Mouse (Mus musculus) midbrain, embryonic 10.5 days (tissue): ENCODE measurements around the gene Padi3. TPM values are rescaled to one million over a fixed set of nuclear protein-coding genes. Genes with fewer than 3 reads are reported as not detected.
A peak's percentile ranks its signal among the peaks of the same experiment; 100 is the strongest.

Experiments used
- DNase-seq: peaks from one replicate; pipeline ENCODE4 v3.0.0-alpha.2; 2017; ENCODE audit warnings: low spot score
- H3K27ac ChIP-seq: fragments of 300-500 bp; sonication (generic); replicated peaks from 2 replicates; pipeline ENCODE4 v1.5.1; 2016; ENCODE audit warnings: mild to moderate bottlenecking
- H3K27me3 ChIP-seq: fragments of 300-500 bp; sonication (generic); 2 replicates; pipeline ENCODE4 v1.6.1; 2016; ENCODE audit warnings: low read depth, mild to moderate bottlenecking; ENCODE audit not compliant: poor library complexity, severe bottlenecking
- H3K36me3 ChIP-seq: fragments of 300-500 bp; sonication (generic); 2 replicates; pipeline ENCODE4 v1.6.1; 2016; ENCODE audit warnings: mild to moderate bottlenecking, moderate library complexity
- H3K4me1 ChIP-seq: fragments of 300-500 bp; sonication (generic); 2 replicates; pipeline ENCODE4 v1.6.1; 2016
- H3K4me3 ChIP-seq: fragments of 300-500 bp; sonication (generic); 2 replicates; pipeline ENCODE4 v1.5.1; 2016; ENCODE audit warnings: mild to moderate bottlenecking, moderate library complexity
- H3K9me3 ChIP-seq: fragments of 300-500 bp; sonication (generic); replicated peaks from 2 replicates; pipeline ENCODE4 v1.6.1; 2016; ENCODE audit warnings: mild to moderate bottlenecking
- WGBS: fragments of 180-500 bp; shearing (Covaris S2); methylation state at CpG from one replicate; pipeline ENCODE4 v1.1.7; 2016; 5-methylcytosine and 5-hydroxymethylcytosine counted together
- polyA plus RNA-seq: library from polyadenylated mRNA; unstranded; fragments of >200 nt; fragmentation: Nextera tagmentation; extraction: Ambion mirVana; gene quantifications from 2 replicates; pipeline ENCODE4 v1.2.1, GENCODE M21; 2016

The Padi3 gene
- polyA plus RNA-seq, 1 experiment from 2014 or later = 0.15 TPM

GRCm38 (mm10) chr4:140774025-140774800 lies 36.2 kb downstream of the Padi3 start, which contains the start of gene Padi4:
Padi4 (minus strand) TSS chr4:140774236.
- H3K27ac ChIP-seq = 0 out of 2 replicates have a peak within 1 kb of the TSS, but pooled peaks have one; percentile 42
- no peaks in the 10 kb centered on the region for H3K9me3 ChIP-seq
- H3K4me1 ChIP-seq = peaks cover 16% of the 10 kb centered on the region
- H3K36me3 ChIP-seq = no peaks in the 10 kb centered on the region
- H3K27me3 ChIP-seq = no peaks in the 10 kb centered on the region
- no peak within 1 kb of the TSS for H3K4me3 ChIP-seq
- 87% methylated on average over 21 of the region's 21 CpGs for WGBS
- DNase-seq = no peak

DNA sequence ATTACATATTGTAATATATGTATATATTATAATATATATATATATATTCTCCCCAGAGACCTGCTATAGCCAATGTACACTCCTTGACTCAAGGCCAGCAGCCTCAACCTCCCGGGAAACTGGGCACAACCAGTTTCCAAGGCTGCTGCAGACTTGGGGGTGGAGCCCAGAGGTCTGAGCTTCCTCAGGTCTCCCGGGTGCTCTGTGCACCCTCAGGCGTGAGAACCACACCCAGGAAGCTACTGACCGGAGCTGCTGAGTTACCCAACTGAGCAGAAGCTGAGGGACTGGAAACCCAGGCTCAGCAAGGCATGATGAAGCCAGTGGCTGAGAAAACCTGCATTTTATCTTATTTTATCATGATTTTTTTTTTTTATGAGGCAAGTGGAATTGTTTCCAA lies 39.4 kb downstream of the Padi3 start:
- no peak for DNase-seq
- no peaks in the 10 kb centered on the region for H3K27me3 ChIP-seq
- no peak overlapping the region for H3K27ac ChIP-seq
- H3K36me3 ChIP-seq = no peaks in the 10 kb centered on the region
- WGBS = 61% methylated on average over 4 of the region's 4 CpGs
- H3K9me3 ChIP-seq = no peaks in the 10 kb centered on the region
- H3K4me1 ChIP-seq = peaks cover 16% of the 10 kb centered on the region
- H3K4me3 ChIP-seq = no peak overlapping the region

- H3K9me3 ChIP-seq = no peaks in the 10 kb centered on the region
- peak overlapping the region; percentile 38 for H3K4me3 ChIP-seq
- peak overlapping the region; percentile 28; the same call in 1 of the 2 replicates for H3K27ac ChIP-seq
- H3K4me1 ChIP-seq = peaks cover 16% of the 10 kb centered on the region
- H3K27me3 ChIP-seq = no peaks in the 10 kb centered on the region
- no peaks in the 10 kb centered on the region for H3K36me3 ChIP-seq
- 17% methylated on average over 13 of the region's 13 CpGs for WGBS
- DNase-seq = peak; percentile 26
These were observed 40.0 kb downstream of the Padi3 start for GRCm38 (mm10) chr4:140770433-140770832.

GRCm38 (mm10) chr4:140768973-140769372 lies 41.5 kb downstream of the Padi3 start:
- DNase-seq = no peak
- no peaks in the 10 kb centered on the region for H3K27me3 ChIP-seq
- peaks cover 16% of the 10 kb centered on the region for H3K4me1 ChIP-seq
- H3K36me3 ChIP-seq = no peaks in the 10 kb centered on the region
- 82% methylated on average over 5 of the region's 5 CpGs for WGBS
- no peaks in the 10 kb centered on the region for H3K9me3 ChIP-seq
- no peak overlapping the region for H3K27ac ChIP-seq
- H3K4me3 ChIP-seq = no peak overlapping the region

- DNase-seq = no peak
- 91% methylated on average over 3 of the region's 3 CpGs for WGBS
- Histone ChIP-seq H3K4me3 (no peak overlapping the region), H3K27me3 (no peaks in the 10 kb centered on the region; the same call in 1 of the 2 replicates), H3K27ac (no peak overlapping the region), H3K4me1 (peaks cover 10% of the 10 kb centered on the region), H3K36me3 (no peaks in the 10 kb centered on the region), H3K9me3 (no peaks in the 10 kb centered on the region)
These were observed 44.5 kb downstream of the Padi3 start for GRCm38 (mm10) chr4:140765936-140766335.

DNA sequence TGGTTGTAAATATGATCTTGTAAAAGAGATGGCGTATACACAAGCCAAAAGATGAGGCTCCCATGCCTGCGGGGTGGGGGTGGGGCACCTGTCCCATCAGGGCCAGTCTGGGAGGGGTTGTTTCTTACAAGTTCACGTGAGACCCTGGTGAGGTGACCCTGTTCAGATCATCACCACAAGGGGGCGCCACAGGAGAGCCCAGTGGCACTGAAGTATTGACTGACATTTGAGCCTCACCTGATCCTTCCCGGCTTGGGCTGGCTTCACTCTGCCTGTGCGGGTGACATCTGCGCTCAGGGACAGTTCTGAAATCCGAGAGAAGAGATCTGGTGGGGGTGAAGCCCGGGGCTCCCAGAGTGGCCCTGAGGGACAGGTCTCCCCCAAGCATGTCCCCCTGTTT lies 47.3 kb downstream of the Padi3 start:
- DNase-seq = peak; percentile 67
- H3K27me3 ChIP-seq = peaks cover 4% of the 10 kb centered on the region
- H3K27ac ChIP-seq = no peak overlapping the region
- peaks cover 20% of the 10 kb centered on the region for H3K4me1 ChIP-seq
- WGBS = 19% methylated on average over 9 of the region's 9 CpGs
- H3K9me3 ChIP-seq = no peaks in the 10 kb centered on the region
- H3K4me3 ChIP-seq = no peak overlapping the region
- H3K36me3 ChIP-seq = no peaks in the 10 kb centered on the region

GRCm38 (mm10) chr4:140761601-140762000 lies 48.8 kb downstream of the Padi3 start:
- peaks cover 32% of the 10 kb centered on the region for H3K4me1 ChIP-seq
- H3K4me3 ChIP-seq = no peak overlapping the region
- H3K9me3 ChIP-seq = no peaks in the 10 kb centered on the region
- H3K27ac ChIP-seq = no peak overlapping the region
- no peak for DNase-seq
- 85% methylated on average over 7 of the region's 7 CpGs for WGBS
- peaks cover 4% of the 10 kb centered on the region for H3K27me3 ChIP-seq
- no peaks in the 10 kb centered on the region for H3K36me3 ChIP-seq

DNA sequence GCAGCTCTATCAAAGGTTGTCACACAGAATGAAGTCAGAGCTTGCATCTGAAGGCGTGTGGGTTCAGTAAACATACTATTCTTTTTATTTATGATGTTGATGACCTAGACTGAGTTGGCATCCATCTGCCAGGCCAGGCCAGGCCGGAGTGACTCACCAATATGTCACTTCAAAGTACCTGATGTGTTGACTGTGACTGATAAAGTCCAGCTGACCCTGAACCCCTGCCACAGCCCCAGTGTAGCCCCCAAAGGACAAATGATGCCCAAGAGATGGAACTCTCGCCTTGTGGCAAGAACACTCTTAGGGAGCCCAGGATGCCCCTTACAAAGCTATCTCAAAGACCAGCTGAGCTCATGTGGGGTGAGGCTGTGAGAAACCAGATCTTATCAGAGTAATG lies 54.6 kb downstream of the Padi3 start:
- Histone ChIP-seq H3K27me3 (peaks cover 13% of the 10 kb centered on the region), H3K27ac (no peak overlapping the region), H3K4me3 (no peak overlapping the region), H3K9me3 (no peaks in the 10 kb centered on the region), H3K4me1 (peaks cover 39% of the 10 kb centered on the region), H3K36me3 (no peaks in the 10 kb centered on the region)
- 88% methylated on average over 3 of the region's 3 CpGs for WGBS
- DNase-seq = no peak

- no peak overlapping the region for H3K27ac ChIP-seq
- DNase-seq = no peak
- peaks cover 10% of the 10 kb centered on the region; the same call in 1 of the 2 replicates for H3K27me3 ChIP-seq
- no peak overlapping the region for H3K4me3 ChIP-seq
- H3K9me3 ChIP-seq = no peaks in the 10 kb centered on the region
- no peaks in the 10 kb centered on the region for H3K36me3 ChIP-seq
- 73% methylated on average over 7 of the region's 7 CpGs for WGBS
- H3K4me1 ChIP-seq = peaks cover 34% of the 10 kb centered on the region
These were observed 57.1 kb downstream of the Padi3 start for GRCm38 (mm10) chr4:140753366-140753765.

DNA sequence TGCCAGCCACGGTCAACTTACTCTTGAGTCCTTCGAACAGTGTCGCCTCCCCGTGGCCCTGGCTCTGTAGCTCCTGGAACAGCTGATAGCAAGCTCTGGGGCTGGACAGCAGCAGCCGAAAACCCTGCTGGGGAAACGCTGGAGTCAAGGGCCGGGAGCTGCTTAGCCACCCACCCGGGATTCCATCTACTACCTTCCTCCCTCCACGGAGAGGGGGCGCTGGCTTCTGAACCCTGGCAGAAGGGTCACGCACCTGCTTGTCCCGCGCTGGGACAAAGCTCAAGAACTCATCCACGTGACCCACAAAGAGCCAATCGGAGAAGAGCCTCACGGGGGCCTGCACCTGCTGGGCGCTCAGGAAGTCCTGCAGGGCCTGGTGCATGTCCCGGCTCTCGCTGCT lies 60.1 kb downstream of the Padi3 start:
- Histone ChIP-seq H3K9me3 (no peaks in the 10 kb centered on the region), H3K4me1 (peaks cover 26% of the 10 kb centered on the region), H3K27ac (peak overlapping the region; percentile 70), H3K36me3 (no peaks in the 10 kb centered on the region), H3K27me3 (peaks cover 24% of the 10 kb centered on the region), H3K4me3 (peak overlapping the region; percentile 45)
- 5% methylated on average over 19 of the region's 19 CpGs for WGBS
- peak; percentile 60 for DNase-seq

GRCm38 (mm10) chr4:140747978-140748377 lies 62.5 kb downstream of the Padi3 start:
- H3K27me3 ChIP-seq = peaks cover 24% of the 10 kb centered on the region

GRCm38 (mm10) chr4:140744654-140745053 lies 65.8 kb downstream of the Padi3 start:
- Histone ChIP-seq H3K9me3 (no peaks in the 10 kb centered on the region), H3K27me3 (peaks cover 17% of the 10 kb centered on the region), H3K4me1 (peaks cover 21% of the 10 kb centered on the region), H3K36me3 (no peaks in the 10 kb centered on the region), H3K4me3 (no peak overlapping the region), H3K27ac (no peak overlapping the region)
- WGBS = 36% methylated on average over 3 of the region's 3 CpGs
- DNase-seq = peak; percentile 36

More at GRCm38 (mm10) chr4:140747978-140748377, 62.5 kb downstream of the Padi3 start:
- Histone ChIP-seq H3K36me3 (no peaks in the 10 kb centered on the region), H3K27ac (peak overlapping the region; percentile 25; the same call in 1 of the 2 replicates), H3K4me1 (peaks cover 25% of the 10 kb centered on the region), H3K4me3 (no peak overlapping the region), H3K9me3 (no peaks in the 10 kb centered on the region)
- DNase-seq = no peak
- WGBS = 40% methylated on average over 12 of the region's 12 CpGs

GRCm38 (mm10) chr4:140743086-140743485 lies 67.4 kb downstream of the Padi3 start:
- peaks cover 20% of the 10 kb centered on the region for H3K4me1 ChIP-seq
- H3K27me3 ChIP-seq = peaks cover 16% of the 10 kb centered on the region
- WGBS = 65% methylated on average over 4 of the region's 4 CpGs
- H3K4me3 ChIP-seq = no peak overlapping the region
- no peak for DNase-seq
- H3K27ac ChIP-seq = no peak overlapping the region
- H3K9me3 ChIP-seq = no peaks in the 10 kb centered on the region
- H3K36me3 ChIP-seq = no peaks in the 10 kb centered on the region
